Mouse (Mus musculus): Measurements from ENCODE around the gene Thap4.
"Not testable (repeated sequence)": the region's sequence is repeated elsewhere in the genome, so short reads cannot be mapped to it uniquely, and the experiment has no call there.

Gene Thap4

DNA sequence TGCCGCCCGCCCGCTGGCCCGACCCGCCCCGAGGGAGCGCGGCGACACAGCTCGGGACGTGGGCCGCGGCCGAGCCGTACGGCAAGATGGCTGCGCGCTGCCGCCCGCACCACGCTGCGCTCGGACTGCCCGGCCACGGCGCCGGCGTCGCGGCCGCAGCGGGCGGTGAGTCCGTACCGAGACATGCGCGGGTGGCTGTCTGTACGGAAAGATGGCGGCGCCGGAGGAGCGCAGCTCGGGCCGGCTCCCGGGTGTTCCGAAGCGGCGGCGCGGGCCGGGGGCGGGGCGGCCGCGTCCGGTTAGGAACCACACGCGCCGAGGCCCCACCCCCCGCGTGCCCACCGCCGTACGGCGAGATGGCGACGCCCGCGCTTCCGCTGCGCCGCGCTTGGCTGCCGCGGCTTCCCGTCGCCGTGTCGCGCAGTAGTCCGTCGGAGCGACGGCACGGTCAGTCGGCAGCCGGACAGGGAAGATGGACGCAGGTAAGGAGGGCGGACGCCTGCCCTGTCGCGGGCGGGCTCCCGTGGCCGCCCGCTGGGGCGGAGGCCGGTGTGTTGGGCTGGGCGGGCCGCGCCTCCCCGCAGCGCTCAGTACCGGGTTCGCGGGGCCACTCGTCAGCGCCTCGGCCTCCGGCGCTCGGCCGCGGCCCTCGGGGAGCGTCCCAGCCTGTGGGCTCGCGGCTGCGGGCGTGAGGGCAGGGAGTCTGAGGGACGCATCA, at the start of gene Thap4:
Gene Thap4, minus strand, starts transcription at position 292 of the 718 bp plus-strand sequence.
- peak; percentile 90 to 96 for DNase-seq

DNA sequence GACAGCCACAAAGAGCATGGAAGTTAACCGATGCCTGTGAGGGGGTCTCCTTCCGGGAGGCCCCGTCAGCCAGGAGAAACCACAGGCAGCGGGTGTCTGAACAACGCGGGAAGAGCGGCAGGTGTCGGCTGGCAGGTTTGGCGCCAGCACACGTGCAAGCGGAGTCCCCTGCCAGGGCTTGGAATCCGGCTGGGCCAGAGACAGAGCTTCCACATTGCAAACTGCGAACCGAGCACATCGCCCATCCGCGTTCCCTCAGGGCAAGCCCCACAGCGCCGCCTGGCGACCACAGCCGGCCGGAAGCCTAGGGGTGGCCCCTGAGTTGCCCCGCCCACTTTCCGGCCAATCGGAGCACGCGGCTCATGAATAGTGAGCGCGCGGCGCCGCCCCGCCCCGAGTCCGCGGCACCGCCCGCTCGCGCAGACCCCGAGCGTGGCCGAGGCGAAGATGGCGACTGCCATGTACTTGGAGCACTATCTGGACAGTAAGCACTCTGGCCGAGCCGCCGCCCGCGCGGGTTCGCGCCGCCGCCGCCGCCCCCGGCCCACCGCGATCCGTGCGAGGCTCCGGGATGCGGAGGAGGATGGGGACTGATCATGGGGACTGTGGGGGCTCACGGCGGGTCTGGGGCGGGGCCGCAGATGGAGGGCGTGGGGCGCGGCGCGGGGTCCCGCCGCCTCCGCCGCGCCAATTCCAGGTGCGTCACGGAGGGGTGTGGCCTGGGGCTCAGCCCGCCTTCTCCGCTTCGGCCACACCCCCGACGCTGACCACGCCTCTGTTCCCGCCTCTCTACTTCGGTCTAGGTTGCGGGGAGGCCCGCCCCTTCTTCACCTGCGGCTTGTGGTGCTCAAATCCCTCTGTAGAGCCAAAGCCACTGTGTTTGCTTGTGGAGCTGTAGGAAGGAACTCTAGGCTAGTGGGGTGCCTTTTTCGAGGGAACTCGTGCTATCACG, 49.2 kb upstream of the Thap4 start, which contains the start of gene Ing5:
Gene Ing5, plus strand, starts transcription at position 410 of the 952 bp plus-strand sequence.
- DNase-seq: peak; percentile 100

DNA sequence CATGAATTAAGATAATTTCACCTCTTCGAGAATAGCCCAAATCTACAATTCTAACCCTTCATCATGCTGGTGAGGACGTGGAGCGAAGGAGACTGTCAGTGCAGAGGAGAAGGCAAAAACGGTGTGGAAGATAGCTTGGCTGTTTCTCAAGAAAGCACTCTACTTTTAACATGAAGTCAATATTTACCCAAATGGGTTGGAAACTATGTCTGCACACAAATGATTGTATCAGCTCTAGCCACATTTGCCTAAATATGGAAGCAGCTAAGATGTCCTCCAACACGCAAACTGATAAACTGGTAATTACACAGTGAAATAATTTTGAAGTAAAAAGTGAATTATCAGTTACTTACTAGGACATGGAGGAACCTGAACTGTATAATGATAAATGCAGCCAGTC, 48.1 kb upstream of the Thap4 start:
- DNase-seq: no peak

DNA sequence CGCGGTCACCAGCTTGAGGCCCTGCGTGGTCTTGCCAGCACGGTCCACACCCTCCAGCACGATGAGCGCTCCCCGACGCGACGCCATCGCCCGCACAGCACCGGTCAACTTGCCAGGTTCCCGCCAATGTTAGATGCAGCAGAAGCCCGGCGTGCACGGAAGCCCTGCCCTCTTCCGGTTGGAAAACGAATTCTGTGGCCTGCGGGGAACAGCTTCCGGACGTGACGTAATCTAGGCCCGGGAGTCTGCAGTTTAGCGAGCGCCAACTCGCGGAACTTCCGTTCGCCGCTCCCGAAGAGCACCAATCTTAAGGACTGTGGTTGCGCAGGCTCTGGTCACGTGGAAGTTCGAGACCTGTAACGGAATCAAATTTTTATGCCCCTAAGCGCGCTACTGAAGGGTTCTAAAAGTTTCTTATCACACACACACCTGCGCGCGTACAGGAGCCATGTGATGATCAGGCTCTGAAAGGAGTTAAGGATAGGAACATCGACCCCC, 47.1 kb upstream of the Thap4 start, which contains the start of gene Dtymk:
Gene Dtymk, minus strand, starts transcription at position 194 of the 498 bp plus-strand sequence.
- peak; percentile 90 to 91 for DNase-seq

DNA sequence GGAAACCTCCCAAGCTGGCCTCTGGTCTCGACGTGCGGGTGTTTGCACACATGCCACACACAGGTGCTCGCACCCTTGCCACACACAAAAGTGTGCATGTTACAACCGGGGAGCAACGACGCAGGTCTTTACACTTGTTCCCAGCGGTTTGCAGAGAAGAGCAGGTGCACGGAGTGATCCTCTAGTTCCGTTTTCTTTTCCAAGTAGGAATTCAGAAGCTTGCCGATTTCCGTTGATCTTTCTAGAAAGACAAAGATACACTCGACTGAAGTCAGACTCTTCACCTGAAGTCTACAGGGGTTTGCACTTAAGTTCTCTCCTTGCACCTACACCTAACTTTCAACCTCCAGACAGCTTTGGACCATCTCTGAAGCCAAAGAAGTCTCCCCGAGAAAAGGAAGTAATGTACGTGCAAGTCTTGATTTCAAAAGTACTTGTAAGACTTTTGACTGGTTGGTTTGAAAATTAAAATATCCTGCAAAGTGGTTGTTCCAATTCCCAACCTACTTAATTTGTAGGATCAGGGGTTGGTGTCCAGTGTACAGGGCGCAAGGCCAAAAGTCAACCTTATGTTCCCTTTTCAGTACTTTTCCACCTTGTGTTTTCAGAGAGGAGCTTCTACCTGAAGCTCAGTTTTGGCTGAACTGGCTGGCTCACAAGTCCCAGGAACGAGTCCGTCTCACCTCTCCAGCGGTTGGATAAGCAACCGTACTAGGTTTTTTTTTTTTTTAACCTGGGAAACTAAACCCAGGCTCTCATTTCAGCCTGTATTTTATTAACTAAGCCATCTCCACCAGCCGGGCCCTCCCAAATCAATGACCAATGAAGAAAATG, 46.2 kb upstream of the Thap4 start:
- no peak for DNase-seq

- no peak for DNase-seq
Measured at GRCm38 (mm10) chr1:93795886-93796285, 41.2 kb upstream of the Thap4 start.

- no peak for DNase-seq
Measured at GRCm38 (mm10) chr1:93794526-93794925, 39.9 kb upstream of the Thap4 start.

GRCm38 (mm10) chr1:93786912-93787311, 32.2 kb upstream of the Thap4 start:
- DNase-seq: peak in 1 of 2 experiments; percentile 16

- DNase-seq: no peak
Measured at GRCm38 (mm10) chr1:93776686-93777085, 22.0 kb upstream of the Thap4 start.

DNA sequence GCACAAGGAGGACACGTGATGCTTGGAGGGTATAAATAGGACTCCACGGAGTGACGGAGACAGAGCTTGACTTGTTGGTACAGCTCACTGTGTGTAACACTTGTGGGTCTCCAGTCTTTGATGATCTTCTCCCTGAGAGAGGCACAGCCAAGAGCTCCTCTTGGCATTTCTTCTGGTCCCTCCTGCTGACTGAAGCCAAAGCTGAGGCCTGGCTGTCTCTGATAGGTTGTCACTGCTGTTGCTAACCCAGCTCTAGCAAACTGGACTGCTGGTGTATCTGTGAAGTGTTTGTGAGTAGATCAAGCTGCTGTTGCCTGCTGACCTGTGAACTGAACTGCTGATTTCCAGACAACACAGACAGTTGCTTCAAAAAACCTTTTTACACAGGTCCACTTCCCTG, 15.2 kb upstream of the Thap4 start:
- no peak for DNase-seq

GRCm38 (mm10) chr1:93767600-93767999, 12.9 kb upstream of the Thap4 start:
- DNase-seq: no peak

- DNase-seq: no peak
Measured at GRCm38 (mm10) chr1:93764871-93765591, 10.4 kb upstream of the Thap4 start.

- not testable (repeated sequence) for DNase-seq
Measured at GRCm38 (mm10) chr1:93763531-93763930, 8.9 kb upstream of the Thap4 start.

DNA sequence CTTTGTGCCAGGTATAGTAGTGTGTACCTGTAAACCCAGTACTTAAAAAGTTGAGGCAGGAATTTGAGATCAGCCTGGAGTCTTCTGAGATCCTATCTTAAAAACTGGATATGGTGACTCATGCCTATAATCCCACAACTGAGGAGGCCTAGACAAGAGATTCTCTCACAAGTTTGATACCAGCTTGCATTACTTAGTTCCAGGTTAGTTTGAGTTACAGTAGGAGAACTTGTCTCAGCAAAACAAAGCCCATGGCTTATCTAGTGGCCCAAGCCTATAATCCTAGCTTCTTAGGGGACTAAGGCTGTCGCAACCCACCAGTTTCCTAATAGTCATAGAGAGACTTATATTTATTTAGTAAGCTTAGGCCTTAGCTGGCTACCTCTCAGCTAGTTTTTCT, 5.4 kb upstream of the Thap4 start:
- no peak for DNase-seq

- no peak for DNase-seq
Measured at GRCm38 (mm10) chr1:93756154-93756553, 1.5 kb upstream of the Thap4 start.

GRCm38 (mm10) chr1:93755618-93756017, 954 bp upstream of the Thap4 start:
- no peak for DNase-seq

DNA sequence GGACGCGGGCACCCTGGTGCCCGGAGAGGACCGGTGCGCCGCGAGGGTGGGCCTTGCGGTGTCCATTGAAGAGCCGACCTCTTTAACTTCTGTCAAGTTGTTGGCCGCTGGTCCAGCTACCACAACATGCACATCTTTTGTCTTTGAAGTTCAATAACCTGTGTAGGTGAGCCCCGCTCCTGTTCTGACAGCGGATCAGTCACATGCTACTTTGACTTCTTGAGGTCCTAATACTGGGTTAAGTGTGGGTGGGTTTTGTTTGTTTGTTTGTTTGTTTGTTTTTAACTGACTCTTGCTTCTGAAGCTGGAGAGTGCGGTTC, 587 bp upstream of the Thap4 start:
- no peak for DNase-seq

GRCm38 (mm10) chr1:93753911-93754572, 622 bp downstream of the Thap4 start:
- no peak for DNase-seq

- DNase-seq: no peak
Measured at GRCm38 (mm10) chr1:93751290-93751689, 3.4 kb downstream of the Thap4 start, which contains the start of gene Atg4b. Gene Atg4b, plus strand, starts transcription at chr1:93751500.

GRCm38 (mm10) chr1:93748539-93748938, 6.1 kb downstream of the Thap4 start:
- no peak for DNase-seq

GRCm38 (mm10) chr1:93746179-93746578, 8.5 kb downstream of the Thap4 start:
- no peak for DNase-seq

All from cerebellum, postnatal 36 days (tissue).